Mouse (Mus musculus): Measurements from ENCODE around the gene Polk. TPM values are rescaled to one million over a fixed set of nuclear protein-coding genes. Genes with fewer than 3 reads are reported as not detected.

Gene Polk
- 9.0 and 9.3 TPM in 2 replicates for polyA plus RNA-seq (2016; fragmentation: Nextera tagmentation; extraction: Ambion mirVana)

- WGBS, result under 1% methylated on average over 46 of the region's 50 CpGs
- Histone ChIP-seq H3K27me3 (ENCODE audit: poor library complexity, severe bottlenecking) (no peaks in the 10 kb centered on the region), H3K4me1 (peaks cover 19% of the 10 kb centered on the region), H3K36me3 (replicated peaks) (no peaks in the 10 kb centered on the region), H3K4me3 (peak within 1 kb of the TSS; percentile 99), H3K27ac (peak within 1 kb of the TSS; percentile 96), H3K9me3 (no peaks in the 10 kb centered on the region)
- DNase-seq (ENCODE audit: extremely low spot score, low spot score), result peak; percentile 94
Measured at GRCm38 (mm10) chr13:96542081-96542889, at the start of gene Polk, which contains the start of gene Col4a3bp. Gene Polk (minus strand): TSS chr13:96542579. Gene Col4a3bp (plus strand): TSS chr13:96542618.

- Histone ChIP-seq H3K36me3 (replicated peaks) (no peaks in the 10 kb centered on the region), H3K27me3 (ENCODE audit: poor library complexity, severe bottlenecking) (no peaks in the 10 kb centered on the region), H3K27ac (no peak overlapping the region), H3K4me1 (peaks cover 6% of the 10 kb centered on the region), H3K9me3 (no peaks in the 10 kb centered on the region), H3K4me3 (no peak overlapping the region)
- 66% methylated on average over 1 of the region's 1 CpGs for WGBS
- no peak for DNase-seq (ENCODE audit: extremely low spot score, low spot score)
Measured at GRCm38 (mm10) chr13:96588642-96589041, 46.3 kb upstream of the Polk start.

GRCm38 (mm10) chr13:96586540-96586939 lies 44.2 kb upstream of the Polk start:
- Histone ChIP-seq H3K9me3 (no peaks in the 10 kb centered on the region), H3K4me1 (peaks cover 6% of the 10 kb centered on the region), H3K4me3 (no peak overlapping the region), H3K36me3 (replicated peaks) (no peaks in the 10 kb centered on the region), H3K27me3 (ENCODE audit: poor library complexity, severe bottlenecking) (no peaks in the 10 kb centered on the region), H3K27ac (no peak overlapping the region)
- 96% methylated on average over 5 of the region's 5 CpGs for WGBS
- DNase-seq (ENCODE audit: extremely low spot score, low spot score), result no peak

- 92% methylated on average over 2 of the region's 2 CpGs for WGBS
- Histone ChIP-seq H3K27ac (no peak overlapping the region), H3K36me3 (replicated peaks) (no peaks in the 10 kb centered on the region), H3K4me1 (peaks cover 11% of the 10 kb centered on the region), H3K27me3 (ENCODE audit: poor library complexity, severe bottlenecking) (no peaks in the 10 kb centered on the region), H3K9me3 (no peaks in the 10 kb centered on the region), H3K4me3 (no peak overlapping the region)
- DNase-seq (ENCODE audit: extremely low spot score, low spot score), result no peak
Measured at GRCm38 (mm10) chr13:96584201-96584600, 41.8 kb upstream of the Polk start.

GRCm38 (mm10) chr13:96579979-96580378 lies 37.6 kb upstream of the Polk start:
- 69% methylated on average over 1 of the region's 1 CpGs for WGBS
- Histone ChIP-seq H3K36me3 (replicated peaks) (no peaks in the 10 kb centered on the region), H3K27me3 (ENCODE audit: poor library complexity, severe bottlenecking) (no peaks in the 10 kb centered on the region), H3K27ac (no peak overlapping the region), H3K4me1 (peaks cover 9% of the 10 kb centered on the region), H3K4me3 (no peak overlapping the region), H3K9me3 (no peaks in the 10 kb centered on the region)
- DNase-seq (ENCODE audit: extremely low spot score, low spot score), result no peak

- H3K4me1 ChIP-seq, result peaks cover 9% of the 10 kb centered on the region
- 73% methylated on average over 2 of the region's 2 CpGs for WGBS
- H3K4me3 ChIP-seq, result no peak overlapping the region
- no peak for DNase-seq (ENCODE audit: extremely low spot score, low spot score)
- no peaks in the 10 kb centered on the region for H3K9me3 ChIP-seq
- no peaks in the 10 kb centered on the region for H3K27me3 ChIP-seq (ENCODE audit: poor library complexity, severe bottlenecking)
- no peak overlapping the region for H3K27ac ChIP-seq
- 0 out of 2 replicates have a peak, but pooled peaks cover 1% of the 10 kb centered on the region for H3K36me3 ChIP-seq (replicated peaks)
Measured at GRCm38 (mm10) chr13:96579104-96579503, 36.7 kb upstream of the Polk start.

- H3K27me3 ChIP-seq (ENCODE audit: poor library complexity, severe bottlenecking), result no peaks in the 10 kb centered on the region
- no peak overlapping the region for H3K4me3 ChIP-seq
- no peak overlapping the region for H3K27ac ChIP-seq
- 89% methylated on average over 2 of the region's 2 CpGs for whole genome bisulfite sequencing
- H3K4me1 ChIP-seq, result peaks cover 14% of the 10 kb centered on the region
- H3K36me3 ChIP-seq (replicated peaks), result peaks cover 14% of the 10 kb centered on the region
- no peak for DNase-seq (ENCODE audit: extremely low spot score, low spot score)
- no peaks in the 10 kb centered on the region for H3K9me3 ChIP-seq
Measured at GRCm38 (mm10) chr13:96574170-96574569, 31.8 kb upstream of the Polk start.

- H3K36me3 ChIP-seq (replicated peaks), result peaks cover 14% of the 10 kb centered on the region
- DNase-seq (ENCODE audit: extremely low spot score, low spot score), result no peak
- WGBS, result 57% methylated on average over 6 of the region's 6 CpGs
- H3K4me1 ChIP-seq, result peaks cover 28% of the 10 kb centered on the region
- no peaks in the 10 kb centered on the region for H3K9me3 ChIP-seq
- no peaks in the 10 kb centered on the region for H3K27me3 ChIP-seq (ENCODE audit: poor library complexity, severe bottlenecking)
- no peak overlapping the region for H3K4me3 ChIP-seq
- H3K27ac ChIP-seq, result peak overlapping the region; percentile 48; the same call in 1 of the 2 replicates
Measured at GRCm38 (mm10) chr13:96571016-96571361, 28.6 kb upstream of the Polk start.

GRCm38 (mm10) chr13:96570313-96571015 lies 28.1 kb upstream of the Polk start:
- WGBS, result 68% methylated on average over 10 of the region's 10 CpGs
- no peaks in the 10 kb centered on the region for H3K9me3 ChIP-seq
- H3K27ac ChIP-seq, result peak overlapping the region; percentile 48; the same call in 1 of the 2 replicates
- H3K36me3 ChIP-seq (replicated peaks), result peaks cover 14% of the 10 kb centered on the region
- no peaks in the 10 kb centered on the region for H3K27me3 ChIP-seq (ENCODE audit: poor library complexity, severe bottlenecking)
- H3K4me1 ChIP-seq, result peaks cover 28% of the 10 kb centered on the region
- DNase-seq (ENCODE audit: extremely low spot score, low spot score), result no peak
- no peak overlapping the region for H3K4me3 ChIP-seq

- peaks cover 28% of the 10 kb centered on the region for H3K4me1 ChIP-seq
- DNase-seq (ENCODE audit: extremely low spot score, low spot score), result no peak
- no peaks in the 10 kb centered on the region for H3K27me3 ChIP-seq (ENCODE audit: poor library complexity, severe bottlenecking)
- no peak overlapping the region for H3K4me3 ChIP-seq
- 61% methylated on average over 6 of the region's 6 CpGs for WGBS
- H3K9me3 ChIP-seq, result no peaks in the 10 kb centered on the region
- H3K27ac ChIP-seq, result no peak overlapping the region
- H3K36me3 ChIP-seq (replicated peaks), result peaks cover 9% of the 10 kb centered on the region
Measured at GRCm38 (mm10) chr13:96567977-96568376, 25.6 kb upstream of the Polk start.

- no peak for DNase-seq (ENCODE audit: extremely low spot score, low spot score)
- H3K4me3 ChIP-seq, result no peak overlapping the region
- H3K4me1 ChIP-seq, result no peaks in the 10 kb centered on the region
- H3K27me3 ChIP-seq (ENCODE audit: poor library complexity, severe bottlenecking), result no peaks in the 10 kb centered on the region
- H3K27ac ChIP-seq, result no peak overlapping the region
- 94% methylated on average over 3 of the region's 3 CpGs for WGBS
- H3K36me3 ChIP-seq (replicated peaks), result no peaks in the 10 kb centered on the region
- no peaks in the 10 kb centered on the region for H3K9me3 ChIP-seq
Measured at GRCm38 (mm10) chr13:96555099-96555498, 12.7 kb upstream of the Polk start.

GRCm38 (mm10) chr13:96547941-96548340 lies 5.6 kb upstream of the Polk start:
- Histone ChIP-seq H3K27me3 (ENCODE audit: poor library complexity, severe bottlenecking) (no peaks in the 10 kb centered on the region), H3K4me3 (no peak overlapping the region), H3K36me3 (replicated peaks) (peaks cover 6% of the 10 kb centered on the region; the same call in 1 of the 2 replicates), H3K9me3 (no peaks in the 10 kb centered on the region), H3K4me1 (peaks cover 12% of the 10 kb centered on the region), H3K27ac (no peak overlapping the region)
- 73% methylated on average over 4 of the region's 4 CpGs for WGBS
- no peak for DNase-seq (ENCODE audit: extremely low spot score, low spot score)

GRCm38 (mm10) chr13:96547250-96547649 lies 4.9 kb upstream of the Polk start:
- 85% methylated on average over 1 of the region's 1 CpGs for WGBS
- DNase-seq (ENCODE audit: extremely low spot score, low spot score), result no peak

More at GRCm38 (mm10) chr13:96547250-96547649, 4.9 kb upstream of the Polk start:
- Histone ChIP-seq H3K27me3 (ENCODE audit: poor library complexity, severe bottlenecking) (no peaks in the 10 kb centered on the region), H3K4me1 (peaks cover 12% of the 10 kb centered on the region), H3K36me3 (replicated peaks) (peaks cover 6% of the 10 kb centered on the region; the same call in 1 of the 2 replicates), H3K9me3 (no peaks in the 10 kb centered on the region), H3K27ac (no peak overlapping the region), H3K4me3 (no peak overlapping the region)
